Mouse (Mus musculus) cerebellum, adult 2 months (tissue): ENCODE measurements around the gene Alx3. TPM values are rescaled to one million over a fixed set of nuclear protein-coding genes. Genes with fewer than 3 reads are reported as not detected.

Experiments
- DNase-seq, 2 experiments: peaks; one replicate each; pipeline ENCODE4 v3.0.0; 2021
- H3K27ac ChIP-seq: fragments of 200-500 bp; 2 replicates; pipeline ENCODE4 v1.5.1; 2012; ENCODE audit warnings: low read length, control low read depth, inconsistent platforms; ENCODE audit not compliant: insufficient read depth
- H3K27me3 ChIP-seq: fragments of 200-500 bp; 2 replicates; pipeline ENCODE4 v1.6.1; 2012; ENCODE audit warnings: inconsistent platforms, mild to moderate bottlenecking, low read length, moderate library complexity; ENCODE audit not compliant: control insufficient read depth, insufficient read depth
- H3K4me1 ChIP-seq: fragments of 200-500 bp; 2 replicates; pipeline ENCODE4 v1.6.1; 2011; ENCODE audit warnings: low read length; ENCODE audit not compliant: control insufficient read depth, insufficient read depth
- H3K4me3 ChIP-seq: fragments of 200-500 bp; replicated peaks from 2 replicates; pipeline ENCODE3; 2011; ENCODE audit warnings: mild to moderate bottlenecking, low read depth, low read length, control low read depth; ENCODE audit not compliant: insufficient read depth
- CTCF ChIP-seq: fragments of 200-500 bp; IDR thresholded peaks from 2 replicates; pipeline ENCODE4 v1.5.1; 2011; ENCODE audit warnings: low read depth, mild to moderate bottlenecking, control low read depth, low read length, moderate library complexity, borderline replicate concordance; ENCODE audit not compliant: insufficient read depth
- POLR2A ChIP-seq: fragments of 200-500 bp; IDR thresholded peaks from 2 replicates; pipeline ENCODE4 v1.6.1; 2011; ENCODE audit warnings: low read length, control low read depth, borderline replicate concordance; ENCODE audit not compliant: insufficient read depth
- WGBS: fragments of 180-500 bp; shearing (Covaris S2); methylation state at CpG from one replicate; pipeline ENCODE4 v1.1.7; 2018; 5-methylcytosine and 5-hydroxymethylcytosine counted together
- polyA plus RNA-seq: library from polyadenylated mRNA; depleted of rRNA; stranded (reverse); fragments of >200 nt; gene quantifications from 2 replicates; pipeline ENCODE4 v1.2.3, GENCODE M21; 2012; rRNA removed

Gene Alx3
- 0.08 and 0.30 TPM in 2 replicates for polyA plus RNA-seq

- Histone ChIP-seq H3K4me3 (no peak within 1 kb of the TSS), H3K27ac (no peak within 1 kb of the TSS), H3K4me1 (no peaks in the 10 kb centered on the region; the same call in 1 of the 2 replicates), H3K27me3 (peaks cover 21% of the 10 kb centered on the region; the same call in 1 of the 2 replicates)
- 7% methylated on average over 32 of the region's 46 CpGs for WGBS
- no peak for DNase-seq
- no peak for TF ChIP-seq POLR2A
- no peak for TF ChIP-seq CTCF
These were observed at the start of gene Alx3 for GRCm38 (mm10) chr3:107594662-107595263. Gene Alx3 (plus strand): TSS chr3:107595031.

GRCm38 (mm10) chr3:107545278-107545677, 49.6 kb upstream of the Alx3 start:
- Histone ChIP-seq H3K27ac (no peak overlapping the region), H3K4me3 (no peak overlapping the region), H3K27me3 (no peaks in the 10 kb centered on the region), H3K4me1 (peaks cover 19% of the 10 kb centered on the region)
- DNase-seq: no peak
- TF ChIP-seq CTCF: no peak
- TF ChIP-seq POLR2A: no peak
- 59% methylated on average over 5 of the region's 5 CpGs for WGBS

- Histone ChIP-seq H3K27ac (no peak overlapping the region), H3K4me1 (peaks cover 19% of the 10 kb centered on the region), H3K27me3 (no peaks in the 10 kb centered on the region), H3K4me3 (no peak overlapping the region)
- TF ChIP-seq POLR2A (no peak), CTCF (no peak)
- WGBS: 86% methylated on average over 10 of the region's 10 CpGs
- DNase-seq: no peak
These were observed 49.0 kb upstream of the Alx3 start for GRCm38 (mm10) chr3:107545716-107546412.

GRCm38 (mm10) chr3:107546956-107547355, 47.9 kb upstream of the Alx3 start:
- Histone ChIP-seq H3K4me3 (no peak overlapping the region), H3K27me3 (no peaks in the 10 kb centered on the region), H3K27ac (no peak overlapping the region), H3K4me1 (peaks cover 19% of the 10 kb centered on the region)
- no peak for TF ChIP-seq CTCF
- TF ChIP-seq POLR2A: no peak
- peak; percentile 80 to 84 for DNase-seq
- 15% methylated on average over 2 of the region's 2 CpGs for WGBS

GRCm38 (mm10) chr3:107550409-107551049, 44.3 kb upstream of the Alx3 start:
- Histone ChIP-seq H3K4me1 (peaks cover 19% of the 10 kb centered on the region), H3K27ac (no peak overlapping the region), H3K4me3 (no peak overlapping the region), H3K27me3 (no peaks in the 10 kb centered on the region)
- WGBS: 68% methylated on average over 17 of the region's 17 CpGs
- TF ChIP-seq CTCF (peak; percentile 83), POLR2A (no peak)
- DNase-seq: peak; percentile 72 to 79

GRCm38 (mm10) chr3:107554842-107555241, 40.0 kb upstream of the Alx3 start, which contains the start of gene Ubl4b:
Gene Ubl4b (minus strand): TSS chr3:107555073.
- no peak for DNase-seq
- Histone ChIP-seq H3K27me3 (no peaks in the 10 kb centered on the region), H3K4me3 (no peak within 1 kb of the TSS), H3K4me1 (no peaks in the 10 kb centered on the region), H3K27ac (no peak within 1 kb of the TSS)
- no peak for TF ChIP-seq POLR2A
- no peak for TF ChIP-seq CTCF
- 98% methylated on average over 2 of the region's 2 CpGs for WGBS

GRCm38 (mm10) chr3:107558740-107559139, 36.1 kb upstream of the Alx3 start:
- Histone ChIP-seq H3K4me1 (no peaks in the 10 kb centered on the region), H3K27ac (no peak overlapping the region), H3K4me3 (no peak overlapping the region), H3K27me3 (no peaks in the 10 kb centered on the region)
- TF ChIP-seq CTCF (no peak), POLR2A (no peak)
- no peak for DNase-seq
- WGBS: 55% methylated on average over 3 of the region's 3 CpGs
